Mouse (Mus musculus) gastrocnemius, postnatal 4 days (tissue): ENCODE results near the gene Tnfsf10. TPM values are rescaled to one million over a fixed set of nuclear protein-coding genes. Genes with fewer than 3 reads are reported as not detected.

Experiments
- DNase-seq, 2 experiments: peaks; one replicate each; pipeline ENCODE4 v3.0.0; 2021 to 2022; ENCODE audit warnings: low spot score in 2 of 2, mixed read lengths in 2 of 2
- total RNA-seq, 2 experiments: library from RNA; stranded (reverse); gene quantifications; 2 replicates each; pipeline ENCODE4 v1.2.3; 2021

The Tnfsf10 gene
- total RNA-seq, 2 experiments from 2014 or later = 4.3 to 4.8 TPM

DNA sequence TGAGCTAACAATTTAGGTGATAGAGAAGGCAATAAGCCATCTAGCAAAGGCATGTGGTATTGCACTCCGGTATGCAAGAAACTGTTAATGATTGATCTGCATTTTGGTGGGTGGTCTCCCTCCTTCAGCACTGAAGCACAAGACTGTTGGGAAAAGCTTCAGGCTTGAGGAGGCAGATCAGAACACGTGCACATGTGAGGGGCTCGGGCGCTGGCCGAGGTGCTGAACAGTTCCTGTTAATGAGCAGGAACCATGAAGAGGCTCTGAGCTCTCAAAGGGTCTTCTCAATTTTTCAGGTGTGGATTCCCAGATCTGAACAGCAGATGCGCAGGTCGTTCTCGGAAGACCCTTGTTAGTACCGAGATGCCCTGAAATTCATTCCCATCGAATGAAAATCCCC is 53.3 kb downstream of the Tnfsf10 start:
- peak in 1 of 2 experiments; percentile 55 for DNase-seq

DNA sequence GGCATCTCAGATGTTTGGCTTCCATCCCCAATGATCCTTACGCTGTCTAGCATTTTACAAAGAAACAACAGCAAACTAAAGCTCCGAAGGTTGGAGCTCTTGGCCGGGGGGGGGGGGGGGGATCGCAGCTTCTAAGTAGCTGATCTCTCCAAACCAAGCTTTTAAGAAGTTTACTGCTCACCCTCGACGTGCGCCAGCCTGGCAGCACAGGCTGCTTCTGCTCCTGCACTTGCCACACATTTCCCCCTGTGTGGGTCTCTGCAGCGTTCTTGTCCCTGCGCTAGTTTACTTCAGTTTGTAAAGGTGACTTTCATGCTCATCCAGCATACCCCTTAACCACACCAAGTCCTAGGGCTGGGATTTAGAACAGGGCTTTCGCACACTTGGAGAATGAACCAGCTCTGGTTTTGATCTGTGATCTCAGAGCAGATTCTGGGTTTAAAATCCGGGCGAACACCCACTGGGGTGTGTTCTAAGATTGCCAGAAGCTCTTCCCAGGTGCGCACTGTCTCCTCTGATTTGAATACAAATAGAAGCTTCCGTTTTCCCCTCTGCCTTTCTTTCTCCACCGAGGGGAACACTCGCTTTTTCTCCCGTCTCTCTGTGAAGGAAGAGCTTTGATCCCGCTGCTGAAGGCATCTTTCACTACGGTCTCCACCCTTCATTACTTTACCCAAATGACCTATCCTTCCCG is 53.9 kb downstream of the Tnfsf10 start:
- no peak for DNase-seq

DNA sequence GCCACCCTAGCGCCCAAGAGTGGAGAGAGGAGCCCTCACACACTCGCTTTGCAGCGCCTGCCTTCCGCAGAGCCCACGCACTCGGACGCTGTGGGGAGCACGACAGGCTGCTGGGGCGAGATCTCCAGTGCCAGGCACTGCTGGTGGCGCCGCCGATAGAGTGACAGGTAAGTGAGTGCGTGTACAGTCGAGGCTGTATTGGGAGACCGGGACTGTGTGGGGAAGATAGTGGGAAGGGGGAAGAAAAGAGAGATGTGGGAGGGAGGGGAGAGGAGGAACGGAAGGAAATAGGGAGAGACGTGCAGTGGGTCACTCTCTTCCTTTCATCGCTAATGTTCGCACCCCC is 54.4 kb downstream of the Tnfsf10 start, which contains the start of gene Ghsr:
Gene Ghsr (plus strand): TSS at position 76 of the 346 bp plus-strand sequence.
- no peak for DNase-seq

DNA sequence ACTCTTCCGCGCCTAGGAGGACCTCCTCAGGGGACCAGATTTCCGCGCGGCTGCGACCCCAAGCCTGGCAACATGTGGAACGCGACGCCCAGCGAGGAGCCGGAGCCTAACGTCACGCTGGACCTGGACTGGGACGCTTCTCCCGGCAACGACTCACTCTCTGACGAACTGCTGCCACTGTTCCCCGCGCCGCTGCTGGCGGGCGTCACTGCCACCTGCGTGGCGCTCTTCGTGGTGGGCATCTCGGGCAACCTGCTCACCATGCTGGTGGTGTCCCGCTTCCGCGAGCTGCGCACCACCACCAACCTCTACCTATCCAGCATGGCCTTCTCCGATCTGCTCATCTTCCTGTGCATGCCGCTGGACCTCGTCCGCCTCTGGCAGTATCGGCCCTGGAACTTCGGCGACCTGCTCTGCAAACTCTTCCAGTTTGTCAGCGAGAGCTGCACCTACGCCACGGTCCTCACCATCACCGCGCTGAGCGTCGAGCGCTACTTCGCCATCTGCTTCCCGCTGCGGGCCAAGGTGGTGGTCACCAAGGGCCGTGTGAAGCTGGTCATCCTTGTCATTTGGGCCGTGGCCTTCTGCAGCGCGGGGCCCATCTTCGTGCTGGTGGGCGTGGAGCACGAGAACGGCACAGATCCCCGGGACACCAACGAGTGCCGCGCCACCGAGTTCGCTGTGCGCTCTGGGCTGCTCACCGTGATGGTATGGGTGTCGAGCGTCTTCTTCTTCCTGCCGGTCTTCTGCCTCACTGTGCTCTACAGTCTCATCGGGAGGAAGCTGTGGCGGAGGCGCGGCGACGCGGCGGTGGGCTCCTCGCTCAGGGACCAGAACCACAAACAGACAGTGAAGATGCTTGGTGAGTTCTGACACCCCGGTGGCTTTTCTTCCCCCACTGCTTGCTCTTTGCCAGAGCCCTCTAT is 55.2 kb downstream of the Tnfsf10 start:
- DNase-seq = no peak

DNA sequence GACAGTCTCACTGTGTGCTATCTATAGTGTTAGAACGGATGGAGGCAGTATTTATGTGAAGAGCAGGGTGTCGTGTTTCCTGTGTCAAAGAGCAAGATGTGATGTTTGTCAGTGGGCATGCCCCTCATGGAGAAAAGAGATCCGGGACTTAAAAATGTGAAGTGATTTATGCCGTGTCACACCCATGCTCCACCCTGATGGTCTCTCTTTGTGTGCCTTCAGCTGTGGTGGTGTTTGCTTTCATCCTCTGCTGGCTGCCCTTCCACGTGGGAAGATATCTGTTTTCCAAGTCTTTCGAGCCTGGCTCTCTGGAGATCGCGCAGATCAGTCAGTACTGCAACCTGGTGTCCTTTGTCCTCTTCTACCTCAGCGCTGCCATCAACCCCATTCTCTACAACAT is 57.6 kb downstream of the Tnfsf10 start:
- no peak for DNase-seq

DNA sequence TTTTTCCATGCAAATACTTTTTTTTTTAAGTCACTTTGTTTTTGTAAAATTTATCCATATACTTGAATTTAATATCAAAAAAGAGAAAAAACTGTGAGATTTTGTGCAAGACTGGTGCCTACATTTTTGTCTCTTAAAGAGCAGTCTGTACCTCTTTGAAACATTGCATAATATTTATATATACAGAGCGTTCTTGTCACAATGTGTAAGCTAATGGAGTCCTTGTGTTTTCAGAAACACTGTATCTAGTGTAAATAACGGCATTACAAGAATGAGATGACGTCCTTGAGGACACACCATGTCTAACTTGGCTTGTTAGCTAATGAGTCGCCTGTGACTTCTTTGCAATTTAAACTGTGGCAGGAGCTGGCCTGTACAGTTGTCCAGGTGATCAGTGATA is 61.1 kb downstream of the Tnfsf10 start:
- DNase-seq = no peak

DNA sequence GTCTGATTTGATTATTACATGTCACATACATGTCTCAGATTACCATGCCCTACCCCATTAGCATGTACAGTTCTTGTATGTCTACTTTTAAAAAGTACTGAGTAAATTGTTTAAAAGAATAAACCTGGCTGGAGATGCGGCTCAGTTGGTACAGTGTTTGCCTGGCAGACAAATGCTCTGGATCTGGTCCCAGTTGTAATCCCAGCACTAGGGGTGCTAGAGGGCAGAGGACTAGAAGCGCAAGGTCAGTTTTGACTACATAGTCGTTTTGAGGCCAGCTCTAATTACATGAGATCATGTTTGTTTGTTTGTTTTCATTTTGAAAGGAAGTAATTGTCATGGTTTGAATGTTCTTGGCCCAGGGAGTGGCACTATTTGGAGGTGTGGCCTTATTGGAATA is 68.0 kb downstream of the Tnfsf10 start:
- no peak for DNase-seq

DNA sequence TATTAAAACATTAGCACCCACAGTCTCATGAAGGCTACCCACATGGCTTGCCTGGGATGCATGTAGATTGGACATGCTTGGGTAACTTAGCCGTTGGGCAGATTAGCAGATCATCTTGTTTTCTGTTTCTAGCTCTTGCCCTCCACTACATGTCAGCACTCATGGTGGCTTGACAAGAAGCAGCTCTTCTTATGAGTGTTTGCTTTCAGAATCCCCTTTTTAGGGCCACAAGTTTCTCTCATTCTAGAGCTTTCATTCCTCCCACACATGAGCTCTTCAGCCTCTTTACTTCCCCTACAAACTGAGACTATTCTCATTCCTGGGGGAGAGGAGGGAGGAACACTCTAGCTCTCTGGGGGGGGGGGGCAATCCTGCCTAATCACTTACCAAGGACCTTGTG is 73.1 kb downstream of the Tnfsf10 start:
- no peak for DNase-seq

Other genes with a start within 250 kb of the Tnfsf10 start
- gene Ect2, start 163.2 kb upstream of the Tnfsf10 start, total RNA-seq = 10 to 100 TPM; 15.8 to 18.2 TPM
- 10 to 100 TPM; 10.1 to 11.0 TPM for gene Nceh1, start 134.1 kb upstream of the Tnfsf10 start, total RNA-seq
- not detected for gene Ghsr, start 54.3 kb downstream of the Tnfsf10 start, total RNA-seq